Mouse (Mus musculus) embryonic fibroblast, embryonic 13.5 days (primary cell): ENCODE measurements around the gene Rnase11.

Experiments
- CTCF ChIP-seq: IDR thresholded peaks from 2 replicates; pipeline ENCODE4 v1.5.1; 2011; ENCODE audit warnings: mild to moderate bottlenecking, control low read depth, low read length, moderate library complexity, borderline replicate concordance; ENCODE audit not compliant: insufficient read depth
- POLR2A ChIP-seq: IDR thresholded peaks from 2 replicates; pipeline ENCODE4 v1.6.1; 2011; ENCODE audit warnings: low read depth, mild to moderate bottlenecking, control low read depth, low read length, moderate library complexity

GRCm38 (mm10) chr14:51068956-51069355 lies 19.0 kb upstream of the Rnase11 start:
- no peak for TF ChIP-seq CTCF
- TF ChIP-seq POLR2A = no peak
